Mouse (Mus musculus) intestine, embryonic 14.5 days (tissue): Measurements from ENCODE around the gene Lsg1. TPM values are rescaled to one million over a fixed set of nuclear protein-coding genes. Genes with fewer than 3 reads are reported as not detected.

Source experiments
- ATAC-seq: fragments of 200-750 bp; cut with Nextera tagmentation; replicated peaks from 2 replicates; pipeline ENCODE4 v1.8.0; 2017; ENCODE audit warnings: low read depth, moderate number of reproducible peaks, moderate TSS enrichment, moderate library complexity; ENCODE audit not compliant: low FRiP score, low TSS enrichment
- DNase-seq: peaks from one replicate; pipeline ENCODE4 v3.0.0-alpha.2; 2018; ENCODE audit warnings: low spot score
- H3K27ac ChIP-seq: fragments of 300-500 bp; sonication (generic); 2 replicates; pipeline ENCODE4 v1.5.1; 2014; ENCODE audit warnings: low read depth, mild to moderate bottlenecking, control low read depth
- H3K27me3 ChIP-seq: fragments of 300-500 bp; sonication (generic); replicated peaks from 2 replicates; pipeline ENCODE4 v1.6.1; 2014; ENCODE audit warnings: low read length, control low read depth; ENCODE audit not compliant: control insufficient read depth, insufficient read depth
- H3K36me3 ChIP-seq: fragments of 300-500 bp; sonication (generic); 2 replicates; pipeline ENCODE4 v1.6.1; 2014; ENCODE audit warnings: low read length, control low read depth; ENCODE audit not compliant: control insufficient read depth, insufficient read depth
- H3K4me1 ChIP-seq: fragments of 300-500 bp; sonication (generic); replicated peaks from 2 replicates; pipeline ENCODE4 v1.6.1; 2014; ENCODE audit warnings: low read length, control low read depth, mixed read lengths; ENCODE audit not compliant: control insufficient read depth, insufficient read depth
- H3K4me2 ChIP-seq: fragments of 300-500 bp; sonication (generic); 2 replicates; pipeline ENCODE4 v1.6.1; 2014; ENCODE audit warnings: low read length
- H3K4me3 ChIP-seq: fragments of 300-500 bp; sonication (generic); 2 replicates; pipeline ENCODE4 v1.5.1; 2014; ENCODE audit warnings: low read depth, low read length, control low read depth, mixed read lengths
- H3K9ac ChIP-seq: fragments of 300-500 bp; sonication (generic); 2 replicates; pipeline ENCODE4 v1.6.1; 2014; ENCODE audit warnings: mild to moderate bottlenecking, low read length
- H3K9me3 ChIP-seq: fragments of 300-500 bp; sonication (generic); 2 replicates; pipeline ENCODE4 v1.6.1; 2016; ENCODE audit warnings: low read length, control low read depth; ENCODE audit not compliant: control insufficient read depth
- WGBS: fragments of 180-500 bp; shearing (Covaris S2); extraction: QIAGEN DNeasy Blood & Tissue Kit; methylation state at CpG from one replicate; pipeline ENCODE4 v1.1.7; 2014; 5-methylcytosine and 5-hydroxymethylcytosine counted together
- polyA plus RNA-seq: library from polyadenylated mRNA; unstranded; fragments of >200 nt; fragmentation: Nextera tagmentation; extraction: Ambion mirVana; gene quantifications from 2 replicates; pipeline ENCODE4 v1.2.1, GENCODE M21; 2014

Lsg1 gene
- polyA plus RNA-seq, 1 experiment from 2014 or later, result 70.3 TPM

GRCm38 (mm10) chr16:30522253-30522940 lies 65.0 kb downstream of the Lsg1 start:
- H3K9me3 ChIP-seq, result no peaks in the 10 kb centered on the region
- no peak overlapping the region for H3K4me3 ChIP-seq
- H3K36me3 ChIP-seq, result no peaks in the 10 kb centered on the region
- WGBS, result 68% methylated on average over 10 of the region's 10 CpGs
- H3K4me1 ChIP-seq, result peaks cover 8% of the 10 kb centered on the region
- DNase-seq (no peak), ATAC-seq (no peak)
- H3K4me2 ChIP-seq, result no peak overlapping the region
- H3K27me3 ChIP-seq, result no peaks in the 10 kb centered on the region
- no peak overlapping the region for H3K27ac ChIP-seq
- no peak overlapping the region for H3K9ac ChIP-seq

GRCm38 (mm10) chr16:30521147-30521546 lies 66.2 kb downstream of the Lsg1 start:
- Histone ChIP-seq H3K9ac (no peak overlapping the region), H3K27ac (no peak overlapping the region), H3K4me2 (no peak overlapping the region), H3K27me3 (no peaks in the 10 kb centered on the region), H3K4me1 (peaks cover 9% of the 10 kb centered on the region), H3K9me3 (no peaks in the 10 kb centered on the region), H3K4me3 (no peak overlapping the region), H3K36me3 (no peaks in the 10 kb centered on the region)
- no peak for ATAC-seq
- WGBS, result 65% methylated on average over 3 of the region's 3 CpGs
- no peak for DNase-seq

GRCm38 (mm10) chr16:30520361-30520823 lies 67.0 kb downstream of the Lsg1 start:
- ATAC-seq (no peak), DNase-seq (peak; percentile 90)
- H3K4me2 ChIP-seq, result peak overlapping the region; percentile 34
- H3K36me3 ChIP-seq, result no peaks in the 10 kb centered on the region
- WGBS, result 13% methylated on average over 9 of the region's 9 CpGs
- H3K27me3 ChIP-seq, result no peaks in the 10 kb centered on the region
- 0 out of 2 replicates have a peak, but pooled peaks cover 1% of the 10 kb centered on the region for H3K9me3 ChIP-seq
- peak overlapping the region; percentile 14; the same call in 1 of the 2 replicates for H3K4me3 ChIP-seq
- no peak overlapping the region for H3K9ac ChIP-seq
- H3K27ac ChIP-seq, result no peak overlapping the region
- H3K4me1 ChIP-seq, result peaks cover 9% of the 10 kb centered on the region

GRCm38 (mm10) chr16:30518635-30519034 lies 68.8 kb downstream of the Lsg1 start:
- 72% methylated on average over 9 of the region's 9 CpGs for WGBS
- DNase-seq (no peak), ATAC-seq (no peak)
- Histone ChIP-seq H3K9ac (no peak overlapping the region), H3K27ac (no peak overlapping the region), H3K27me3 (no peaks in the 10 kb centered on the region), H3K36me3 (no peaks in the 10 kb centered on the region), H3K4me1 (peaks cover 9% of the 10 kb centered on the region), H3K4me2 (no peak overlapping the region), H3K4me3 (no peak overlapping the region), H3K9me3 (0 out of 2 replicates have a peak, but pooled peaks cover 3% of the 10 kb centered on the region)

- ATAC-seq, result no peak
- Histone ChIP-seq H3K4me1 (peaks cover 11% of the 10 kb centered on the region), H3K4me2 (0 out of 2 replicates have a peak overlapping the region, but pooled peaks have one; percentile 23), H3K27me3 (no peaks in the 10 kb centered on the region), H3K9me3 (0 out of 2 replicates have a peak, but pooled peaks cover 3% of the 10 kb centered on the region), H3K4me3 (no peak overlapping the region), H3K36me3 (no peaks in the 10 kb centered on the region), H3K9ac (no peak overlapping the region), H3K27ac (no peak overlapping the region)
- DNase-seq, result no peak
- 26% methylated on average over 11 of the region's 11 CpGs for WGBS
Measured at GRCm38 (mm10) chr16:30517666-30518283, 69.6 kb downstream of the Lsg1 start.

GRCm38 (mm10) chr16:30516993-30517392 lies 70.4 kb downstream of the Lsg1 start:
- ATAC-seq, result no peak
- H3K36me3 ChIP-seq, result no peaks in the 10 kb centered on the region
- H3K4me2 ChIP-seq, result no peak overlapping the region
- H3K27ac ChIP-seq, result no peak overlapping the region
- WGBS, result 87% methylated on average over 9 of the region's 9 CpGs
- no peak for DNase-seq
- peaks cover 19% of the 10 kb centered on the region for H3K4me1 ChIP-seq
- H3K9ac ChIP-seq, result no peak overlapping the region
- H3K27me3 ChIP-seq, result no peaks in the 10 kb centered on the region
- H3K9me3 ChIP-seq, result 0 out of 2 replicates have a peak, but pooled peaks cover 3% of the 10 kb centered on the region
- H3K4me3 ChIP-seq, result no peak overlapping the region

- no peak overlapping the region for H3K4me2 ChIP-seq
- H3K4me1 ChIP-seq, result peaks cover 27% of the 10 kb centered on the region
- no peaks in the 10 kb centered on the region for H3K27me3 ChIP-seq
- no peak overlapping the region for H3K4me3 ChIP-seq
- H3K9ac ChIP-seq, result no peak overlapping the region
- 72% methylated on average over 12 of the region's 12 CpGs for WGBS
- no peak overlapping the region for H3K27ac ChIP-seq
- H3K36me3 ChIP-seq, result no peaks in the 10 kb centered on the region
- 0 out of 2 replicates have a peak, but pooled peaks cover 3% of the 10 kb centered on the region for H3K9me3 ChIP-seq
- ATAC-seq (no peak), DNase-seq (peak; percentile 73)
Measured at GRCm38 (mm10) chr16:30515418-30515817, 72.0 kb downstream of the Lsg1 start.

GRCm38 (mm10) chr16:30513050-30514024 lies 74.1 kb downstream of the Lsg1 start:
- Histone ChIP-seq H3K9ac (no peak overlapping the region), H3K9me3 (0 out of 2 replicates have a peak, but pooled peaks cover 3% of the 10 kb centered on the region)

More at GRCm38 (mm10) chr16:30513050-30514024, 74.1 kb downstream of the Lsg1 start:
- Histone ChIP-seq H3K36me3 (no peaks in the 10 kb centered on the region), H3K27me3 (no peaks in the 10 kb centered on the region), H3K4me2 (no peak overlapping the region), H3K27ac (no peak overlapping the region), H3K4me3 (no peak overlapping the region), H3K4me1 (peaks cover 30% of the 10 kb centered on the region)
- DNase-seq, result no peak
- 69% methylated on average over 20 of the region's 20 CpGs for WGBS
- no peak for ATAC-seq
